Mouse (Mus musculus): ENCODE results near the gene Pdx1. TPM values are rescaled to one million over a fixed set of nuclear protein-coding genes. Genes with fewer than 3 reads are reported as not detected.

Pdx1 gene
- polyA plus RNA-seq (2012; ENCODE audit: insufficient read depth, low replicate concordance) = not detected in 2 replicates

- Histone ChIP-seq H3K9me3 (peaks cover 4% of the 10 kb centered on the region; the same call in 1 of the 2 replicates), H3K27me3 (replicated peaks) (peaks cover 93% of the 10 kb centered on the region), H3K4me3 (replicated peaks) (no peak within 1 kb of the TSS), H3K4me1 (peaks cover 21% of the 10 kb centered on the region), H3K36me3 (replicated peaks; ENCODE audit: low read length) (no peaks in the 10 kb centered on the region)
- TF ChIP-seq GATA1 (IDR thresholded peaks at IDR 0.05; ENCODE audit: borderline replicate concordance, low read length) = no peak
- no peak for TF ChIP-seq FLI1 (IDR thresholded peaks at IDR 0.05; ENCODE audit: low read length)
Observed at GRCm38 (mm10) chr5:147269926-147270672, at the start of gene Pdx1. Gene Pdx1, plus strand, starts transcription at chr5:147269959.

GRCm38 (mm10) chr5:147227354-147228112, 42.2 kb upstream of the Pdx1 start:
- Histone ChIP-seq H3K4me3 (replicated peaks) (no peak overlapping the region), H3K4me1 (peaks cover 5% of the 10 kb centered on the region), H3K36me3 (replicated peaks; ENCODE audit: low read length) (no peaks in the 10 kb centered on the region), H3K9me3 (no peaks in the 10 kb centered on the region), H3K27me3 (replicated peaks) (peaks cover 57% of the 10 kb centered on the region)
- no peak for TF ChIP-seq GATA1 (IDR thresholded peaks at IDR 0.05; ENCODE audit: borderline replicate concordance, low read length)

GRCm38 (mm10) chr5:147235406-147236309, 34.1 kb upstream of the Pdx1 start:
- Histone ChIP-seq H3K27me3 (replicated peaks) (peaks cover 31% of the 10 kb centered on the region), H3K4me1 (peaks cover 7% of the 10 kb centered on the region; the same call in 1 of the 2 replicates), H3K36me3 (replicated peaks; ENCODE audit: low read length) (no peaks in the 10 kb centered on the region), H3K4me3 (replicated peaks) (no peak overlapping the region), H3K9me3 (no peaks in the 10 kb centered on the region)
- TF ChIP-seq GATA1 (IDR thresholded peaks at IDR 0.05; ENCODE audit: borderline replicate concordance, low read length) = no peak
- TF ChIP-seq FLI1 (IDR thresholded peaks at IDR 0.05; ENCODE audit: low read length) = no peak

GRCm38 (mm10) chr5:147243908-147244307, 25.9 kb upstream of the Pdx1 start:
- Histone ChIP-seq H3K36me3 (replicated peaks; ENCODE audit: low read length) (no peaks in the 10 kb centered on the region), H3K27me3 (replicated peaks) (peaks cover 18% of the 10 kb centered on the region), H3K9me3 (no peaks in the 10 kb centered on the region), H3K4me1 (no peaks in the 10 kb centered on the region), H3K4me3 (replicated peaks) (no peak overlapping the region)
- TF ChIP-seq GATA1 (IDR thresholded peaks at IDR 0.05; ENCODE audit: borderline replicate concordance, low read length) (no peak), FLI1 (IDR thresholded peaks at IDR 0.05; ENCODE audit: low read length) (no peak)

GRCm38 (mm10) chr5:147260189-147260588, 9.6 kb upstream of the Pdx1 start:
- Histone ChIP-seq H3K27me3 (replicated peaks) (peaks cover 19% of the 10 kb centered on the region), H3K4me1 (no peaks in the 10 kb centered on the region), H3K36me3 (replicated peaks; ENCODE audit: low read length) (no peaks in the 10 kb centered on the region), H3K4me3 (replicated peaks) (no peak overlapping the region), H3K9me3 (0 out of 2 replicates have a peak, but pooled peaks cover 2% of the 10 kb centered on the region)
- TF ChIP-seq FLI1 (IDR thresholded peaks at IDR 0.05; ENCODE audit: low read length) (no peak), GATA1 (IDR thresholded peaks at IDR 0.05; ENCODE audit: borderline replicate concordance, low read length) (no peak)

- no peak overlapping the region for H3K4me3 ChIP-seq (replicated peaks)
- TF ChIP-seq GATA1 (IDR thresholded peaks at IDR 0.05; ENCODE audit: borderline replicate concordance, low read length) (no peak), FLI1 (IDR thresholded peaks at IDR 0.05; ENCODE audit: low read length) (no peak)
Observed at GRCm38 (mm10) chr5:147260778-147261177, 9.0 kb upstream of the Pdx1 start.

GRCm38 (mm10) chr5:147261899-147262541, 7.7 kb upstream of the Pdx1 start:
- Histone ChIP-seq H3K9me3 (0 out of 2 replicates have a peak, but pooled peaks cover 2% of the 10 kb centered on the region), H3K4me1 (no peaks in the 10 kb centered on the region), H3K4me3 (replicated peaks) (no peak overlapping the region), H3K27me3 (replicated peaks) (peaks cover 34% of the 10 kb centered on the region), H3K36me3 (replicated peaks; ENCODE audit: low read length) (no peaks in the 10 kb centered on the region)
- TF ChIP-seq FLI1 (IDR thresholded peaks at IDR 0.05; ENCODE audit: low read length) = no peak
- no peak for TF ChIP-seq GATA1 (IDR thresholded peaks at IDR 0.05; ENCODE audit: borderline replicate concordance, low read length)

More at GRCm38 (mm10) chr5:147260778-147261177, 9.0 kb upstream of the Pdx1 start:
- Histone ChIP-seq H3K36me3 (replicated peaks; ENCODE audit: low read length) (no peaks in the 10 kb centered on the region), H3K9me3 (0 out of 2 replicates have a peak, but pooled peaks cover 2% of the 10 kb centered on the region), H3K4me1 (no peaks in the 10 kb centered on the region), H3K27me3 (replicated peaks) (peaks cover 24% of the 10 kb centered on the region)

- Histone ChIP-seq H3K9me3 (no peaks in the 10 kb centered on the region), H3K4me3 (replicated peaks) (no peak overlapping the region), H3K4me1 (no peaks in the 10 kb centered on the region), H3K36me3 (replicated peaks; ENCODE audit: low read length) (no peaks in the 10 kb centered on the region), H3K27me3 (replicated peaks) (peaks cover 50% of the 10 kb centered on the region)
- TF ChIP-seq GATA1 (IDR thresholded peaks at IDR 0.05; ENCODE audit: borderline replicate concordance, low read length) (no peak), FLI1 (IDR thresholded peaks at IDR 0.05; ENCODE audit: low read length) (no peak)
Observed at GRCm38 (mm10) chr5:147263945-147264344, 5.8 kb upstream of the Pdx1 start.

- H3K4me1 ChIP-seq = peaks cover 15% of the 10 kb centered on the region
- no peaks in the 10 kb centered on the region for H3K36me3 ChIP-seq (replicated peaks; ENCODE audit: low read length)
- peaks cover 78% of the 10 kb centered on the region for H3K27me3 ChIP-seq (replicated peaks)
- H3K9me3 ChIP-seq = peaks cover 4% of the 10 kb centered on the region; the same call in 1 of the 2 replicates
- no peak for TF ChIP-seq GATA1 (IDR thresholded peaks at IDR 0.05; ENCODE audit: borderline replicate concordance, low read length)
- H3K4me3 ChIP-seq (replicated peaks) = no peak overlapping the region
Observed at GRCm38 (mm10) chr5:147267434-147267833, 2.3 kb upstream of the Pdx1 start.
